In genomic region chr17:81621188-81621644, GRCm38 (mm10) we compare ENCODE assay signal across 8 mouse cellular contexts.
DNase-seq lines count a peak whose midpoint lies in the region; ATAC-seq and TF ChIP-seq lines count a peak whose summit lies in the region.

No protein-coding gene starts in this region.

- no peak overlapping the region for H3K4me2 ChIP-seq in heart, embryonic 13.5 days
- no peak overlapping the region for H3K4me2 ChIP-seq in heart, embryonic 11.5 days
- H3K4me2 ChIP-seq in intestine, embryonic 16.5 days (ENCODE audit: low read depth, low read length), result no peak overlapping the region

- no peak overlapping the region for H3K4me3 ChIP-seq in heart, embryonic 13.5 days
- no peak overlapping the region for H3K4me3 ChIP-seq in heart, embryonic 11.5 days (ENCODE audit: low read depth, low read length)
- H3K4me3 ChIP-seq in layer of hippocampus, adult 2 months, result no peak overlapping the region
- H3K4me3 ChIP-seq in intestine, embryonic 16.5 days (ENCODE audit: low read length), result no peak overlapping the region

- peak; percentile 39 for DNase-seq in MN1 (ENCODE audit: low spot score)
- DNase-seq in cerebellum, postnatal 14 days, result peak; percentile 84 to 86
- peak; percentile 33 to 39 for DNase-seq in layer of hippocampus, adult 2 months (ENCODE audit: low spot score in 2 of 2)
- DNase-seq in B cell, adult 2 months, result no peak

- peak; percentile 44 for TF ChIP-seq CTCF in layer of hippocampus, adult 2 months (conservative IDR thresholded peaks at IDR 0.05)

- H3K36me3 ChIP-seq in heart, embryonic 13.5 days, result peaks cover 10% of the 10 kb centered on the region
- no peaks in the 10 kb centered on the region; the same call in 1 of the 2 replicates for H3K36me3 ChIP-seq in heart, embryonic 11.5 days (ENCODE audit: control insufficient read depth, insufficient read depth, low read length)
- no peaks in the 10 kb centered on the region for H3K36me3 ChIP-seq in intestine, embryonic 16.5 days (ENCODE audit: control insufficient read depth, insufficient read depth, low read length)

- H3K4me1 ChIP-seq in heart, embryonic 13.5 days, result peaks cover 70% of the 10 kb centered on the region
- peaks cover 22% of the 10 kb centered on the region for H3K4me1 ChIP-seq in heart, embryonic 11.5 days (ENCODE audit: control insufficient read depth, insufficient read depth, low read length)
- H3K4me1 ChIP-seq in intestine, embryonic 16.5 days (ENCODE audit: control insufficient read depth, insufficient read depth, low read length), result 0 out of 2 replicates have a peak, but pooled peaks cover 2% of the 10 kb centered on the region

- peak overlapping the region; percentile 15; the same call in 1 of the 2 replicates for H3K27ac ChIP-seq in heart, embryonic 13.5 days (replicated peaks)
- no peak overlapping the region; the same call in 1 of the 2 replicates for H3K27ac ChIP-seq in heart, embryonic 11.5 days (ENCODE audit: low read depth, low read length)
- peak overlapping the region; percentile 73 for H3K27ac ChIP-seq in layer of hippocampus, adult 2 months
- H3K27ac ChIP-seq in intestine, embryonic 16.5 days (ENCODE audit: low read length), result no peak overlapping the region

- 53% methylated on average over 2 of the region's 2 CpGs for WGBS in heart, embryonic 13.5 days
- 50% methylated on average over 2 of the region's 2 CpGs for WGBS in heart, embryonic 11.5 days (ENCODE audit: insufficient replicate concordance)
- 50% methylated on average over 2 of the region's 2 CpGs for WGBS in intestine, embryonic 16.5 days

- H3K9me3 ChIP-seq in heart, embryonic 13.5 days, result no peaks in the 10 kb centered on the region
- no peaks in the 10 kb centered on the region for H3K9me3 ChIP-seq in heart, embryonic 11.5 days (replicated peaks; ENCODE audit: control insufficient read depth, low read length)
- H3K9me3 ChIP-seq in intestine, embryonic 16.5 days (ENCODE audit: control insufficient read depth, low read length), result no peaks in the 10 kb centered on the region

- no peaks in the 10 kb centered on the region for H3K27me3 ChIP-seq in heart, embryonic 13.5 days (replicated peaks)
- H3K27me3 ChIP-seq in heart, embryonic 11.5 days (ENCODE audit: control insufficient read depth, insufficient read depth, low read length), result no peaks in the 10 kb centered on the region
- no peaks in the 10 kb centered on the region for H3K27me3 ChIP-seq in intestine, embryonic 16.5 days (replicated peaks; ENCODE audit: control insufficient read depth, insufficient read depth, low read length)

- no peak overlapping the region for H3K9ac ChIP-seq in heart, embryonic 13.5 days
- H3K9ac ChIP-seq in heart, embryonic 11.5 days (ENCODE audit: low read depth, low read length), result no peak overlapping the region
- H3K9ac ChIP-seq in intestine, embryonic 16.5 days (ENCODE audit: low read depth, low read length), result no peak overlapping the region

- no peak; the same call in 1 of the 2 replicates for ATAC-seq in heart, embryonic 13.5 days (ENCODE audit: extremely low read depth, insufficient number of reproducible peaks, low FRiP score, low TSS enrichment)
- ATAC-seq in heart, embryonic 11.5 days (replicated peaks; ENCODE audit: insufficient number of reproducible peaks, low FRiP score, low TSS enrichment), result no peak
- ATAC-seq in granulocyte monocyte progenitor cell, adult 5-6 weeks (replicated peaks; ENCODE audit: poor library complexity, severe bottlenecking), result no peak
- ATAC-seq in intestine, embryonic 16.5 days, result no peak

Comparison
In these comparisons a context has a peak if more than half of its experiments do, and no peak if none do; other contexts are left out.
1. H3K27ac ChIP-seq: peak in heart, embryonic 13.5 days (single experiment) and layer of hippocampus, adult 2 months (single experiment); none in heart, embryonic 11.5 days (single experiment) and intestine, embryonic 16.5 days (single experiment).
2. DNase-seq: peak in MN1 (single experiment), cerebellum, postnatal 14 days (2 of 2) and layer of hippocampus, adult 2 months (2 of 2); none in B cell, adult 2 months (0 of 2).